Mouse (Mus musculus) layer of hippocampus, postnatal 25 days (tissue): ENCODE results near the gene Uggt2. TPM values are rescaled to one million over a fixed set of nuclear protein-coding genes. Genes with fewer than 3 reads are reported as not detected.

Experiments
- DNase-seq, 2 experiments: peaks; one replicate each; pipeline ENCODE4 v3.0.0; 2022; ENCODE audit warnings: mixed read lengths in 2 of 2, low spot score in 1 of 2; ENCODE audit errors: extremely low spot score in 1 of 2
- total RNA-seq, 2 experiments: library from RNA; stranded (reverse); gene quantifications; 2 replicates each; pipeline ENCODE4 v1.2.3; 2021

The Uggt2 gene
- total RNA-seq, 2 experiments from 2014 or later, result 23.4 to 31.9 TPM

DNA sequence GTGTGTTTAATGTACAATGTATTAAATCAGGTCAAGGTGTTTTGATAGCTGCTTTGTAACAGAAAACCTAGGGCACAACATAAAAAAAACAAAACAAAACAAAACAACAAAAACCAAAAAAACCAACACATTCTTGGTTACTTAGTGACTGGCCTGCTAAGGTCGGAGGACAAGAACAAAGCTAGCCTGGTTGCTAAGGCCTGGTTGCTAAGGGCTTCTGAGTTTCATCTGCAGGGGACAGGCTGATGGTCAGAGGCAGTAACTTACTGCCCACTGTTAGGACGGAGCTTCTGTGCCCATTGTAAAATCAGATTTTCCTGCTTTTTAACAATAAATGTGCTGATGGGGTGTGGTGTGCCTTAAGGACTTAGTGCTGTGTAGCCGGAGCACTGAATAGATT lies 61.5 kb downstream of the Uggt2 start:
- no peak for DNase-seq

DNA sequence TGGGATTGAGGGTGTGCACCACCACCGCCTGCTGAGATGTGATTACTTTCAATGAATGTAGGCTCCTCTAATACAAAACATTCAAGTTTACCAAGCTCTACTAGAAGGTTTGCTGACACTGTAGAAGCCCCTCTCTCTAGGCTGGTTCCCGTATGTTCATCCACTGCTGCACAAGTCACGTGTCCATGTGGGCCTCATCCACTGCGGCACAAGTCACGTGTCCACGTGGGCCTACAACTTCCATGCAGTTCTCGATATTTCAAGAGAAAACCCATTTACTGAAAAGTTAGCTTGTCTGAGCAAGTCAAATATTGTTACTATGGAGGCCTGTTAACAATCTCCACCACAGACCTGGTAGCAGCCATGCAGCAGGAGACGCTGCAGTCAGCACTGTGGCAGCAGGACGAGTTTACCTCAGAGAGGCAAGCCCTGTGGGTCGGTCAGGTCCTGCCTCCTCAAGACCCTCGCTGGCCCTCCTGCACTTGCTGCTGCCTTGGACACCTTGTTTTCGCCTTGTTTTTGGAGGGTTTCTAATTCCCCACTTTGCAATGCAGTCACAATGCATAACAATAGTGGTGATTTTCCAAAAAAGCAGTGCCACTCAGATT lies 62.0 kb downstream of the Uggt2 start:
- no peak for DNase-seq

DNA sequence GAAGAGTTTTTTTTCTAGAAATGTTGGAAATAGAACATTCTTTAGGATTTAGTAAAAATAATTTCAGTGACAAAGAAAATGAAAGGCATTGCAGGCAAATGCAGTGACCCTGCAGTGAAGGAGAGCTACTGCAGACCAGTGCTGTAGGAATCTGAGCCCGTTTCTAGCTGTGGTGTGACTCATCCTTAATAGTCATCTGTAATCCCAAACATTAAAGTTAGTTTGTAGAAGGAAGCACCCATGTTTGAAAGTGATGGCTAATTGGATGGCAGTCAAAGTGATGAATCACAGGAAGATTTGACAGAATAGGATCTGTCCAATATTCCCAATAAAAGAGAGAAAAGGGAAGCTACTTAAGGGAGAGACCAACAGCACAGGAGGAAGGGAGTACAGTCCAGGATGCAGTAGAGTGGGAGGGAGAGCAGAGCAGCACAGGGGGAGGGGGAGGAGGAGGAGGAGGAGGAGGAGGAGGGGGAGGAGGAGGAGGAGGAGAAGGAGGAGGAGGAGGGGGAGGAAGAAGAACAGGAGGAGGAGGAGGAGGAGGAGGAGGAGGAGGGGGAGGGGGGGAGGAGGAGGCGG lies 71.5 kb downstream of the Uggt2 start:
- DNase-seq, result no peak

DNA sequence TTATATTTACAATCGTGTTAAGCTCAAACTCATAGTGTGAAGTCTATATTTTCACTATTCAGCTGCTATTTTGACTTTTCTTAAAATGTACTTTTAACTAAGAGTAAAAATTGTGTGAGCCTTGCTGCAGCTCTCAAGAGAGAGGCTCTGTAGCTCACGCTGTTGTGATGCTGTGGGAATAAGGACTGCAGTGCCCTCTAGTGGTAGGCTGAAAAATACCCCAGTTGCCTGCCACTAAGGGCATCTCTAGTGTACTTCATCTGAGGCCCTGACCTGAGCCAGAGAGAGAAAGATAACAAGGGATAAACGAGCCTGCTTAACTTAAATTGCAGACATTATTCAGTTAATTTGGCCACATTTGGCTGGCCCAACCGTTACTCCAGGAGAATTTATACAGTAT lies 72.1 kb downstream of the Uggt2 start:
- DNase-seq, result peak in 1 of 2 experiments; percentile 67

DNA sequence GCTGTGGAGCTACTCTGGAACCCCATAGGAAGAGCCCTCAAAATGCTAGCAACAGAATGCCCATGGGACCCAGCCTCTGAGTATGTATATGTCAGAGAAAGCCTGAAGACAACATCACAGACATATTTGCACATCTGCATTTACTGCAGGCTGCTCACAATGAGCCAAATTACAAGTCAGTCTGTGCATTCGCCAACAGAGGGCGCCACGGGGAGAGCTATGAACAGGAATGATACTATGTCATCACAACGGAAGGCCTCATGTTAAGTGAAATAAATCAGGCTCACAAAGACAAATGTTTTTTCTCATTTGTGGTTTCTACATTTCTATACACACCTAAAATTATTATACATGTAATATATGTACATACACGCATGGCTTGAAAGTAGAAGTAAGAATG lies 73.3 kb downstream of the Uggt2 start:
- no peak for DNase-seq

DNA sequence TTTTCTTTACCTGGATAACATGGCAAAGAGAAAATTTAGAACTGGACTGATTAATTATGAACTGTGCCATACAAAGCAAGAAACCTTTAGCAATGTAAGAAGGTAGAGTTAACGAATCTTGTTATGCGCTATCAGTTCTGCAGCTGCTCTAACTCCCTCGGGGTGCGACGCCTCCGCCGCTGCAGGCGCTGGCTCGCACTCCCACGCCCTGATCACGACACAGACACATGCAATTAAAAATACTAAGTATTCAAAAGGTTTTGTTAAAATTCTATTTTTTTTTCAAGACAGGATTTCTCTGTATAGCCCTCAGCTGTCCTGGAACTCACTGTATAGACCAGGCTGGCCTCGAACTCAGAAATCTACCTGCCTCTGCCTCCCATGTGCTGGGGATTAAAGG lies 85.7 kb downstream of the Uggt2 start:
- no peak for DNase-seq

DNA sequence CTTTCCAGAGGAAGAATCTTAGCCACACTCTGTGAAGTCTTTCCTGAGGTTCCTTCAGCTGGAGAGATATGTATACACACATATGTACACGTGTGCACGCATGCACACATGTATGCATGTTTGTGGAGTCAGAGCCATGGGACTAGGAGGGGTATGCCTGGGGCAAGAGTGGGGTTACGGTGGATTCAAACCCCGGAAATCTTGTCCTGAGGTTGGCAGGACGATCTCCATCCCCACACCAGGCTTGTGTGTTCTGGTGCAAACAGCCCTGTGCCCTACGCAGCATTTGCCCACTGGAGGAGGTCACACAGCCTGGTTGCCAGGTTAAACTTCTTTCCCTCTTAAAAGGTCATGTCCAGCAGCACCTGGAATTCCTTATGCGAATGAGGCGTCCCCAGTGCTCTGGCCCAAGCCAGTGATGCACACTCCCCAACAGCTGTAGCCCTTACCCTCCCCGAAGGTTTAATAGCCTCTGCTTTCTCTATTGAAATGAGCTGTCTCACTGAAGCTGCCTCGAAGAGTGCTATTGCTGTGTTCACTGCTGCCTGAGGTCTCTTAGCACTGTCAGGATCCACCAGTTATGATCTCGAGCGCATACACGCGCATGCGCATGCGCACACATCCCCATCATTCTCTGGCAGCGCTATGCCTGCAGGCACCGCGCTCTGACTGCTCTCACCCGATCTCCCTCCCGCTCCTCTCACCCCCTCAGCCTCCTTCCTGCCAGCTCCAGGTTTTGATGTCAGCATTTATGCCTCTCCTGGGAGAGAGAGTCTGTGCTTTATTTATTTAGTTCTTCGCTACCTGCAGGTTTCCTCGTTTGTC lies 86.4 kb downstream of the Uggt2 start:
- DNase-seq, result peak; percentile 47 to 61

DNA sequence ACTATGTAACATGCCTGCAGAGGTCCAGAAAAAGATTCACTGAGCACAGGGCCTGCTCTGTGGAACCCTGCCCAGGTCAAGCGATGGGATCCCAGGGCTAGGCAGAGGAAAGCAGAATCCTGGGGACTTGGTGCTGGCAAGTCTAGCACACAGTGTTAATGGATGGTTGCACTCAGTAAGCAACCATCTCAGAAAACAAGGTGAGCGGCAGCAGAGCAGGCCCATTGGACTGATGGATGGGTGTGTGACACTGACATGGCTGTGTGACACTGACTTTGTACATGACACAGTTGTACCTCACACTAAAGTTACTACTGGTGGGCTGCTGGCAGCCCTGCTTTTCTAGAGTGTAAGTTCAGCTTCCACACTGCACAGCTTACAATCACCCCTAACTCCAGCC lies 89.7 kb downstream of the Uggt2 start:
- no peak for DNase-seq

DNA sequence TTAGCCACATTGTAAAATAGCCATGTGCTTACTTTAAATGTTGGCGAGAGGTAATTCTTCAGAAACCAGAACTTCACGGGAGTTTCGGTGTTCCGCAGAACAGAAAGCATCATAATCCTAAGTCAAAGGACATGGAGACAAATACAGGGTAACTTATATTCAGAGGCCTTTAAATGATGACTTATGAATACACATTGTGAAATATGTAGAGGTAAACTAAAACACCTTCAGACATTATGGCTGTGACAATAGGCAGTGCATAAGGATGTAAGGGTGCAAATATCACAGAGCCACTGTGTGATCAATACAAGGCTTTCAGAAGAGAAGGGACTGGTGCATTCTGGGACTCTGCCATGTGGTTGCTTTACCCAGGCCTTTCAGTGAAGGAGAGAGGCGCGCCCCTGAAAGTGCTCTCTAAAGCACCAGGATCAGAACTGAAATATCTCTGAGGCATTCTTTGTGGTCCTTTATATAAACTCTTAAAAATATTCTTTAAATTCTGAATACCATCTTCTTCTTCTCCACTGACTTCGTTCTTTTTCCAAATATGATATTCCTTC lies 91.1 kb downstream of the Uggt2 start:
- no peak for DNase-seq

DNA sequence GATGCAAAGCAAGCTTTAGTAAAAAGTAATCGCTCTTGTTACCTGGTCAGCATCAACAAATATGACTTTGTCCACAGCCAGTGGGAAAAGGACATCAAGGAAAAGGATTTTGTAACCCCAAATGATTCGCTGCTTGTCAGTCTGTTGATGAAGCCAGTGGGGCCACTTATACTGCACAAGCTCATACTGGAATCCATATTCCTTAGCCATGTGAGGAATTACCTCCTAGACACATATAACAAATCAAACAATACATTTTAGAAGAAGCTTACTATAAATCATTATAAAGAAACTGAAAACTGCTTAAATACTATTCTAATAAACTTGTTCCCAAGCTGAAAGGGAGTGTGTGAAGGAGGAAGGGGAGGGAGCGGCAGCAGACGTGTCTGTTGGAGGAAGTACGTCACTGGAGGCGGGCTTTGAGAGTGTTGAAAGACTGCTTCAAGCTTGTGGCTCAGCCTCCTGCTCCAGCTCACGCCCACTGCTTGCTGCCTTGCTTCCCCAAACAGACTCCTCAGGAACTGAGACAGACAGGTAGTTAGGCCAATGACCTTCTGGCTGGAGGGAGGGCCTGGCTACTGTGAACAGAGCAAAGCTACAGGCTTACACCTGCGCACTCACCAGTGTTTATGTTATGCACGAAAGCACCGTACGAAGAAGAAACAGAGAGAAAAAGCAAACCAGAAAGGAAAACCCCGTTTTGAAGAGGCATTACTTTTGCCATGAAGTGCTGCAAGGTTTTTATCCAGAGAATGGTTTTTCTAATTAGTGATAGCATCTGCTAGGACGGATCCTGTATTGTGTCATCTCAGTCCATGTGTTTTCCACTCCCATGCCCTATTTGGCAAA lies 91.9 kb downstream of the Uggt2 start:
- peak; percentile 81 to 89 for DNase-seq

DNA sequence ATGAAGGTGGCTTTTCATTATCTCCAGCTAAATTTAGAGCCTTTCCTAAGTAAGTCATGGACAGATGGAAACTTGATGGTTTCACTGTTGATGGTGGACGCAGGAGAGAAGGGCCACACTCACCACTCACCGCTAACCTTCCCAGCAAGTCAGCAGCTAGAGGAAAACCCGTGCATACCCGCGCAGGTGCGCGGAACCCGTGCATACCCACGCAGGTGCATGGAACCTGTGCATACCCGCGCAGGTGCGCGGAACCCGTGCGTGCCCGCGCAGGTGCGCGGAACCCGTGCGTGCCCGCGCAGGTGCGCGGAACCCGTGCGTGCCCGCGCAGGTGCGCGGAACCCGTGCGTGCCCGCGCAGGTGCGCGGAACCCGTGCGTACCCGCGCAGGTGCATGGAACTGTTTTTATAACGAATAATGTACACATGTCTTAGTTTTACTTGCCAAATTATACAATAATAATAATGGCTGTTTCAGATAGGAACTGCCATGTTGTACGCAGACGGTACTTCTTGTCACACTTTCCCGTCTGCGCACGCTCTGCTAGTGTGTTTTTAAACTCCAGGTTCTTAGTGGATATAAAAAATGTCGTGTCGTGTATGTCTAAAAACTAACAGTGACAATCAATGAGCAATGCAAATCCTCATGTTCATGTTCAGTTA lies 92.7 kb downstream of the Uggt2 start:
- DNase-seq, result no peak

DNA sequence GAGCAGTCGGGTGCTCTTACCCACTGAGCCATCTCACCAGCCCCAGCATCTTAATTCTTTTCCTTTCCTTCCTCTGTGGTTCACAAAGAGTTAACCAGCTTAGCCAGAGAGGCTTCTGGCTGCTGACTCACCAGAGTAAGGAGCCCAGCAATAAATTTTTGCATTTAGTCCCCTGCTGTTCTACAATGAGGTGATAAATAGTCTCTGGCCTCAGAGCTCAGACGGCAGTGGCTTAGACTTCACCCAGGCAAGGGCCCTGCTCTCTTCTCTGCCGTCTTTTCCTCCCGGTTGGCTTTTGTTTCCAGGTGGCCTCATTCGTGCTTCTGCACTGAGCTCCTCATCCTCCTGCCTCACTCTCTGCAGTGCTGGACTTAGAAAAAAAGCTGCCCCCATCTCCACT lies 93.4 kb downstream of the Uggt2 start:
- no peak for DNase-seq

DNA sequence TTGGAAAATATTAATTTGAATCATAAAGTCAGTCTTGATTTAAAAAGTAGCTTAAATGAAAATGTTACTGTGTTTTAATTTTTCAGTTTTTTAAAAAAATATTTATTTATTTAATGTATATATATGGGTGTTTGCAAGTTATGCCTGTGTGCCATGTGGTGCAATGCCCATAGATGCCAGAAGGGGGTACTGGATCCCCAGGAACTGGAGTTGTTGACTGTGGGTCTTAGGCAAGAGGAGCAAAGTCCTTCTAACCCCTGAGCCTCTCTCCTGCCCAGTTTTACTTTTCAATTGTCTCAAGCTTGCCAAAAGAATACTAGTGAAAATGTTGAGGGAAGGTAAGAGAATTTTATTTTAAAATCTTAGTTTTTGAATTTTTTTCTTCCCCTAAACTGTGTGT lies 95.9 kb downstream of the Uggt2 start:
- DNase-seq, result no peak

DNA sequence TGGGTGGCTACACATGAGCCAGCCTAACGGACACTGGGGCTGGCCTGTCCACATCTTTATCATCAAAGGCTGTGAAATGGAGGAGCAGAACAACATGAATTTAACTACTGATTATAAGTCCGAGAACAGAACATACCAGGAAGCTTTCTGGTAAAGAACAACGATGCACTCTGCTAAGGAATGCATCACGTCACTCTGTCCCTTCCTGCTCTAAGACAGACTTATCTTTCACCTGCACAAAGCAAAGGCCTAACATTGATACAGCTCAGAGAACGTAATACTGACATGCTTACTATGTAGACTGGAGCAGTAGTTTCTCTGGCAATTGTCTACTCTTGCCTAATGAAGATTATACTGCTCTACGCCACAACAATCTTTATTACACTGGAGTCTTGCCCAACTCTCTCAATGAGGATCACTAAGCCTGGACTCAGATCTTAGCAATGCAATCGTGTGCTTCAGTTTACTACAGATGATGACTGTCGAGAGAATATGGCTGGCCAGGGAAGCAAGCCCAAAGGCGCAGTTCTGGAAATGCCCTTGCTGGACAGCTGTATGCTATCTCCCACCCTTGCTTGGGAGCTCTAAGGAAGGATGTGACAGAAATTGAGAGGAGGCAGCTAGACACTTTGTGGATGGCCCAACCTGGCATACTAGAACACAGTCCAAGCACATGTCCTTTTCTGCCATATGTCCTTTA lies 103.9 kb downstream of the Uggt2 start:
- no peak for DNase-seq

DNA sequence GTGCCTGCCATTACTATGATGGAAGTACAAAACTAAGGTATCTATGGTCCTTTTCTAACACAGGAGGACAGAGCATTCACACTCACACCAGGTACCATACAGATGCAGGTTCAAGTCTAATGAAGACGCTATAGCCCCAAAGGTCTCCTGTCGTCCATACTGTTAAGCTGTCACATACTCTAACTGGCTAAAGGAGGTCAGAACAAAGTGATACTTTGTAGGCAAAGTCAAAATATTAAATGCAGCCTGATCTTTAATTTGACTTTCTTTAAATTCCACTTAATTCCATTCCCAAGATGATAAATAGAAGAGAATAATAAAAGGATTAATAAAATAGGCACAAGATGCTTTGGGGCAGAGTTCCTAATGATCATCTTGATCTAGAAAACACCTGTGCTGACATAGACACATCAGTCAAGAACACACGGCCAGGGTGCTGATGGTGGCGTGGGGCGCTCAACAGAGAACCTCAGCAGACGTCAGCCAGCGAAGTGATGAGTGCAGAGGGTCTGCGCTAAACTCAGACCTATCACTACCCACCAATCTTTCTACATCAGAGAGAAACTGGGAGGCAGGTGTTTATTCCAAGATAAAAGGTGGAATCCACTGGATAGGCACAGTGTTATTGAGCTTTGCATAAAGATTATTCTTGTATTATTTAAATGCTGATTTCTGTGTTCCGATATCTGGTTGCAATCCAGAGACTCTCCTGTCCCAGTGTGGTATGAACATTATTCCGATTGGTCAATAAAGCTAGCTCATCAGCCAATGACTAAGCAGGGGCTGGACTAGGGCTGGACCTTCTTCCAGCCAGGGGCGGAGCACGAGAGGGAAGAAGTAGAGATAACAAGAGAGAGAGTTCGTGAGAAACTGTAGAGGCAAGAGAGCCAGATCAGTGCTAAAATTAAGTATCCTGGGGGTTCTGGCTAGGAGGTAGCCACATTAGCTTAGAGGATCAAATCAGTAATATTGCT lies 111.4 kb downstream of the Uggt2 start:
- DNase-seq, result no peak

DNA sequence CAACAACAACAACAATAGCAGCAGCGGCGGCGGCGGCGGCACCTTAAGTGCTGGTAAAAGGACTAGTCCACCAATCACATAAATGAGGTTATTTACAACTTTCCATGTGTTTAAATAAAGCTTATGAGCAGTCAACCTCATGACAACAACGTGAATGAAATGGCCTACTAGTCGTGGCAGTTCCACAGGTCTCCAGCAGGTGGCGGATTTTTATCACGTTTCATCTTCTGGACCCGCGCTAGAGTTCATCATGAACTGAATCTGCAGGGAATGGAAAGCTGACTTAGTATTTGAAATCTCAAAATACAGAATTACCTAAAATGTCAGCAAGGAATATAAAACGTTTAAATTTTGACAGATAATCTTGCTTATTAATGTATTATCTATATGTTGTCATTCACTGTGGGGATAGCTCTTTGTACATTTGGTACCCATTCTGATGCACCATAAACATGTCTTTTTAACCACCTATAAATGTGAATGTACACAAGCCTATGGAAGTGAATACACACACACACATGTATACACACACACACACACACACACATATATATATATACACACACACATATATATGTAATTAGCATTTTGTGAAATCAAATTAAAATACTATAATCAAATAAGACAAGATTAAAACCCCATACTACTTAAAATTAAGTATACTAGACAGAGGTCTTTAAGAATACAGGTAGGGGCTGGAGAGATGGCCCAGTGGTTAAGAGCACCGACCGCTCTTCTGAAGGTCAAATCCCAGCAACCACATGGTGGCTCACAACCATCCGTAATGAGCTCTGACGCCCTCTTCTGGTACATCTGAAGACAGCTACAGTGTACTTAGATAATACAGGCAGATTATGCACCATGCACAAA lies 112.3 kb downstream of the Uggt2 start:
- DNase-seq, result peak in 1 of 2 experiments; percentile 83

DNA sequence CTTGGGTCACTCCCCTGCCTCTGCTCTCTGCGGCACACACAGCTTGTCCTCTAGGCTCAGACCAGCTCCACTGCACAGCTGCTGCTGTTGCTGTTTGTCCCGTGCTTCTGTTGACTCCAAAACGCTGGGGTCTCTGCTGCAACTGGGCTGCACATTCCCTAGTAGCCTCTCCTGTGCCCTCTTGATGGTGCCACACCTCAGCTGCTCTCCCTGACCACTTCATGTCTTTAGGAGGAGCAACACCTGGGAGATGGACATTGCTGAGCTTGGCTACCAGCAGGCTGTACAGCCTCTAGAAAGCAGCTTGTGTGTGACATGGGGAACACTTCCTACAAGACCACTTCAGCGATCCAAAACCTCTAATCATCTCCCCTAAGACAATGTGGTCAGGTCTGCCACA lies 115.1 kb downstream of the Uggt2 start:
- no peak for DNase-seq
